Mouse (Mus musculus): ENCODE measurements around the gene Cdca5.
A peak's percentile ranks its signal among the peaks of the same experiment; 100 is the strongest.

Cdca5 gene

GRCm38 (mm10) chr19:6141394-6141749 lies 56.6 kb downstream of the Cdca5 start, which contains the start of gene Arl2:
Gene Arl2 (minus strand): TSS chr19:6141548.
- DNase-seq (ENCODE audit: low spot score) = peak; percentile 67
